Mouse (Mus musculus) heart, embryonic 14.5 days (tissue): ENCODE results near the gene Tpcn1. TPM values are rescaled to one million over a fixed set of nuclear protein-coding genes. Genes with fewer than 3 reads are reported as not detected.
A peak's percentile ranks its signal among the peaks of the same experiment; 100 is the strongest.

Experiments used
- ATAC-seq: fragments of 200-750 bp; cut with Nextera tagmentation; 2 replicates; pipeline ENCODE4 v1.8.0; 2017; ENCODE audit warnings: low read depth, moderate TSS enrichment; ENCODE audit not compliant: insufficient number of reproducible peaks, insufficient read depth, low FRiP score
- H3K27ac ChIP-seq, 2 experiments: fragments of 200-500 bp in 1 of 2; fragments of 300-500 bp in 1 of 2; sonication (generic) in 1 of 2; replicated peaks in 1 of 2; 2 replicates each; pipeline ENCODE4 v1.5.1; 2012 to 2014; ENCODE audit warnings: low read depth in 2 of 2, low read length in 2 of 2, control low read depth in 1 of 2, mild to moderate bottlenecking in 1 of 2, mixed read lengths in 1 of 2; ENCODE audit not compliant: control insufficient read depth in 1 of 2, insufficient read depth in 1 of 2
- H3K27me3 ChIP-seq: fragments of 300-500 bp; sonication (generic); 2 replicates; pipeline ENCODE4 v1.6.1; 2014; ENCODE audit warnings: mild to moderate bottlenecking, low read length, control low read depth; ENCODE audit not compliant: control insufficient read depth, insufficient read depth
- H3K36me3 ChIP-seq: fragments of 300-500 bp; sonication (generic); 2 replicates; pipeline ENCODE4 v1.6.1; 2014; ENCODE audit warnings: mild to moderate bottlenecking, control low read depth, low read length, mixed read lengths; ENCODE audit not compliant: control insufficient read depth, insufficient read depth
- H3K4me1 ChIP-seq, 2 experiments: fragments of 200-500 bp in 1 of 2; fragments of 300-500 bp in 1 of 2; sonication (generic) in 1 of 2; 2 replicates each; pipeline ENCODE4 v1.6.1; 2012 to 2014; ENCODE audit warnings: low read length in 2 of 2, control low read depth in 1 of 2, mixed read lengths in 1 of 2; ENCODE audit not compliant: control insufficient read depth in 2 of 2, insufficient read depth in 2 of 2
- H3K4me2 ChIP-seq: fragments of 300-500 bp; sonication (generic); 2 replicates; pipeline ENCODE4 v1.6.1; 2014; ENCODE audit warnings: mild to moderate bottlenecking, low read length
- H3K4me3 ChIP-seq, 2 experiments: fragments of 200-500 bp in 1 of 2; fragments of 300-500 bp in 1 of 2; sonication (generic) in 1 of 2; 2 replicates each; pipeline ENCODE4 v1.5.1; 2012 to 2014; ENCODE audit warnings: low read length in 2 of 2, mild to moderate bottlenecking in 2 of 2, control low read depth in 1 of 2, low read depth in 1 of 2, moderate library complexity in 1 of 2; ENCODE audit not compliant: control insufficient read depth in 1 of 2, insufficient read depth in 1 of 2
- H3K9ac ChIP-seq: fragments of 300-500 bp; sonication (generic); 2 replicates; pipeline ENCODE4 v1.6.1; 2014; ENCODE audit warnings: mild to moderate bottlenecking, low read length
- H3K9me3 ChIP-seq: fragments of 300-500 bp; sonication (generic); 2 replicates; pipeline ENCODE4 v1.6.1; 2016; ENCODE audit warnings: low read length, control low read depth; ENCODE audit not compliant: control insufficient read depth
- WGBS: fragments of 180-500 bp; shearing (Covaris S2); extraction: QIAGEN DNeasy Blood & Tissue Kit; methylation state at CpG from one replicate; pipeline ENCODE4 v1.1.7; 2014; 5-methylcytosine and 5-hydroxymethylcytosine counted together
- polyA plus RNA-seq: library from polyadenylated mRNA; unstranded; fragments of >200 nt; fragmentation: Nextera tagmentation; extraction: Ambion mirVana; gene quantifications from 2 replicates; pipeline ENCODE4 v1.2.1, GENCODE M21; 2014

Gene Tpcn1
- polyA plus RNA-seq, 1 experiment from 2014 or later, result 17.1 TPM

- Histone ChIP-seq H3K4me3 (no peak overlapping the region), H3K36me3 (no peaks in the 10 kb centered on the region), H3K4me1 (peaks cover 6 to 25% of the 10 kb centered on the region in 2 experiments), H3K9ac (no peak overlapping the region), H3K27me3 (no peaks in the 10 kb centered on the region), H3K9me3 (no peaks in the 10 kb centered on the region; the same call in 1 of the 2 replicates), H3K4me2 (no peak overlapping the region), H3K27ac (no peak overlapping the region)
- WGBS, result 68% methylated on average over 4 of the region's 4 CpGs
- no peak for ATAC-seq
These were observed 81.2 kb downstream of the Tpcn1 start for GRCm38 (mm10) chr5:120507311-120507710.

- peaks cover 10 to 31% of the 10 kb centered on the region in 2 experiments for H3K4me1 ChIP-seq
- H3K27me3 ChIP-seq, result no peaks in the 10 kb centered on the region
- H3K27ac ChIP-seq, result no peak overlapping the region
- ATAC-seq, result no peak
- no peaks in the 10 kb centered on the region for H3K36me3 ChIP-seq
- H3K4me2 ChIP-seq, result no peak overlapping the region
- no peak overlapping the region for H3K4me3 ChIP-seq
- H3K9ac ChIP-seq, result no peak overlapping the region
- WGBS, result 34% methylated on average over 9 of the region's 9 CpGs
- H3K9me3 ChIP-seq, result no peaks in the 10 kb centered on the region; the same call in 1 of the 2 replicates
These were observed 82.0 kb downstream of the Tpcn1 start for GRCm38 (mm10) chr5:120506490-120506889.

- Histone ChIP-seq H3K27me3 (no peaks in the 10 kb centered on the region), H3K36me3 (no peaks in the 10 kb centered on the region), H3K9ac (no peak overlapping the region), H3K4me2 (peak overlapping the region; percentile 34; the same call in 1 of the 2 replicates), H3K27ac (no peak overlapping the region), H3K4me3 (no peak overlapping the region), H3K9me3 (no peaks in the 10 kb centered on the region; the same call in 1 of the 2 replicates), H3K4me1 (peaks cover 10 to 27% of the 10 kb centered on the region in 2 experiments)
- WGBS, result 65% methylated on average over 9 of the region's 9 CpGs
- no peak for ATAC-seq
These were observed 82.7 kb downstream of the Tpcn1 start for GRCm38 (mm10) chr5:120505781-120506180.

GRCm38 (mm10) chr5:120505368-120505767, 83.1 kb downstream of the Tpcn1 start:
- H3K4me3 ChIP-seq, result 0 out of 4 replicates have a peak overlapping the region, but pooled peaks of 1 of the 2 experiments have one; percentile 0
- no peaks in the 10 kb centered on the region for H3K27me3 ChIP-seq
- ATAC-seq, result no peak
- H3K4me1 ChIP-seq, result peaks cover 10 to 23% of the 10 kb centered on the region in 2 experiments
- H3K27ac ChIP-seq, result no peak overlapping the region
- peak overlapping the region; percentile 34; the same call in 1 of the 2 replicates for H3K4me2 ChIP-seq
- H3K36me3 ChIP-seq, result no peaks in the 10 kb centered on the region
- 22% methylated on average over 16 of the region's 16 CpGs for WGBS
- H3K9ac ChIP-seq, result no peak overlapping the region
- H3K9me3 ChIP-seq, result no peaks in the 10 kb centered on the region; the same call in 1 of the 2 replicates

- WGBS, result under 1% methylated on average over 47 of the region's 55 CpGs
- H3K9me3 ChIP-seq, result no peaks in the 10 kb centered on the region
- peaks cover 6% of the 10 kb centered on the region for H3K36me3 ChIP-seq
- H3K27ac ChIP-seq, result 0 out of 4 replicates have a peak within 1 kb of the TSS, but pooled peaks of 1 of the 2 experiments have one; percentile 35
- H3K4me2 ChIP-seq, result peak within 1 kb of the TSS; percentile 95
- peaks cover 10 to 23% of the 10 kb centered on the region in 2 experiments for H3K4me1 ChIP-seq
- H3K9ac ChIP-seq, result peak within 1 kb of the TSS; percentile 93
- H3K4me3 ChIP-seq, result peak within 1 kb of the TSS; percentile 83 to 94
- peak; percentile 76 for ATAC-seq
- H3K27me3 ChIP-seq, result no peaks in the 10 kb centered on the region
These were observed 85.2 kb downstream of the Tpcn1 start, which contains the start of gene Plbd2 for GRCm38 (mm10) chr5:120503144-120503795. Plbd2 (minus strand) TSS chr5:120503625.

GRCm38 (mm10) chr5:120502675-120503143, 85.8 kb downstream of the Tpcn1 start:
- Histone ChIP-seq H3K4me3 (peak overlapping the region; percentile 83 to 94), H3K9ac (peak overlapping the region; percentile 93), H3K27ac (0 out of 4 replicates have a peak overlapping the region, but pooled peaks of 1 of the 2 experiments have one; percentile 35), H3K4me1 (peaks cover 10 to 23% of the 10 kb centered on the region in 2 experiments), H3K4me2 (peak overlapping the region; percentile 95), H3K36me3 (peaks cover 7% of the 10 kb centered on the region), H3K27me3 (no peaks in the 10 kb centered on the region), H3K9me3 (no peaks in the 10 kb centered on the region)
- 4% methylated on average over 12 of the region's 12 CpGs for WGBS
- no peak for ATAC-seq

GRCm38 (mm10) chr5:120502147-120502621, 86.3 kb downstream of the Tpcn1 start:
- Histone ChIP-seq H3K4me2 (peak overlapping the region; percentile 95), H3K36me3 (peaks cover 9% of the 10 kb centered on the region), H3K4me3 (peak overlapping the region; percentile 83 to 94), H3K27ac (no peak overlapping the region), H3K27me3 (no peaks in the 10 kb centered on the region), H3K4me1 (peaks cover 10 to 23% of the 10 kb centered on the region in 2 experiments), H3K9ac (peak overlapping the region; percentile 93), H3K9me3 (no peaks in the 10 kb centered on the region)
- no peak for ATAC-seq
- 52% methylated on average over 9 of the region's 9 CpGs for WGBS
